In genomic region chr3:122619931-122620284, GRCm38 (mm10) we compare ENCODE assay signal across 8 mouse cellular contexts. TPM values are rescaled to one million over a fixed set of nuclear protein-coding genes. Genes with fewer than 3 reads are reported as not detected.
DNase-seq lines count a peak whose midpoint lies in the region; ATAC-seq and TF ChIP-seq lines count a peak whose summit lies in the region.

No protein-coding gene starts in this region.

- H3K4me2 ChIP-seq in heart, embryonic 12.5 days, result peak overlapping the region; percentile 86
- H3K4me2 ChIP-seq in limb, embryonic 15.5 days, result peak overlapping the region; percentile 90
- H3K4me2 ChIP-seq in stomach, embryonic 14.5 days (replicated peaks; ENCODE audit: low read depth, low read length), result peak overlapping the region; percentile 82

- in situ Hi-C loops in ES-E14 (cut with MboI; ENCODE audit: low sequenced_read_pairs in 2 of 2, unreplicated experiment in 2 of 2), result no loop called here

- no peaks in the 10 kb centered on the region for H3K36me3 ChIP-seq in heart, embryonic 12.5 days
- H3K36me3 ChIP-seq in ES-E14 (ENCODE audit: control insufficient read depth, insufficient read depth, low read length, poor library complexity, severe bottlenecking), result no peaks in the 10 kb centered on the region
- no peaks in the 10 kb centered on the region for H3K36me3 ChIP-seq in limb, embryonic 15.5 days
- H3K36me3 ChIP-seq in stomach, embryonic 14.5 days (ENCODE audit: control insufficient read depth, insufficient read depth, low read length), result no peaks in the 10 kb centered on the region

- H3K27ac ChIP-seq in heart, embryonic 12.5 days (ENCODE audit: poor library complexity, severe bottlenecking), result peak overlapping the region; percentile 93
- peak overlapping the region; percentile 75 for H3K27ac ChIP-seq in ES-E14 (ENCODE audit: insufficient read depth, low read depth, low read length, poor library complexity, severe bottlenecking)
- peak overlapping the region; percentile 98 for H3K27ac ChIP-seq in limb, embryonic 15.5 days
- peak overlapping the region; percentile 99 for H3K27ac ChIP-seq in stomach, embryonic 14.5 days (ENCODE audit: low read length)

- peaks cover 16% of the 10 kb centered on the region for H3K4me1 ChIP-seq in heart, embryonic 12.5 days (replicated peaks)
- H3K4me1 ChIP-seq in ES-E14 (ENCODE audit: control insufficient read depth in 2 of 2, insufficient read depth in 2 of 2, low read length in 2 of 2, poor library complexity in 1 of 2), result peaks cover 3 to 8% of the 10 kb centered on the region in 2 experiments; a peak in 2 of 4 replicates
- peaks cover 22% of the 10 kb centered on the region for H3K4me1 ChIP-seq in limb, embryonic 15.5 days
- peaks cover 11% of the 10 kb centered on the region for H3K4me1 ChIP-seq in stomach, embryonic 14.5 days (ENCODE audit: control insufficient read depth, insufficient read depth, low read length)

- DNase-seq in heart, postnatal 4 days, result no peak
- peak; percentile 29 for DNase-seq in ES-E14 (ENCODE audit: low read depth, low spot score)
- DNase-seq in forelimb bud, embryonic 11.5 days (ENCODE audit: low read depth, low spot score), result peak; percentile 63
- no peak for DNase-seq in frontal cortex, postnatal 10 days (ENCODE audit: low spot score in 2 of 2)
- no peak for DNase-seq in thymus, postnatal 25 days

- 0% methylated on average over 20 of the region's 20 CpGs for WGBS in heart, embryonic 12.5 days
- WGBS in limb, embryonic 15.5 days, result under 1% methylated on average over 20 of the region's 20 CpGs
- under 1% methylated on average over 20 of the region's 20 CpGs for WGBS in stomach, embryonic 14.5 days

- H3K27me3 ChIP-seq in heart, embryonic 12.5 days (replicated peaks), result no peaks in the 10 kb centered on the region
- no peaks in the 10 kb centered on the region for H3K27me3 ChIP-seq in limb, embryonic 15.5 days
- H3K27me3 ChIP-seq in stomach, embryonic 14.5 days (ENCODE audit: control insufficient read depth, insufficient read depth, low read length), result no peaks in the 10 kb centered on the region

- H3K4me3 ChIP-seq in heart, embryonic 12.5 days, result peak overlapping the region; percentile 89
- peak overlapping the region; percentile 80 to 81 for H3K4me3 ChIP-seq in ES-E14 (ENCODE audit: insufficient read depth in 1 of 2, low read depth in 1 of 2, low read length in 2 of 2, poor library complexity in 1 of 2, severe bottlenecking in 1 of 2)
- H3K4me3 ChIP-seq in limb, embryonic 15.5 days, result peak overlapping the region; percentile 92
- H3K4me3 ChIP-seq in stomach, embryonic 14.5 days (ENCODE audit: low read depth, low read length), result peak overlapping the region; percentile 95

- no peaks in the 10 kb centered on the region for H3K9me3 ChIP-seq in heart, embryonic 12.5 days (replicated peaks)
- H3K9me3 ChIP-seq in ES-E14 (ENCODE audit: control insufficient read depth, insufficient read depth, low read depth, low read length), result no peaks in the 10 kb centered on the region
- no peaks in the 10 kb centered on the region for H3K9me3 ChIP-seq in limb, embryonic 15.5 days
- H3K9me3 ChIP-seq in stomach, embryonic 14.5 days (ENCODE audit: control insufficient read depth, low read depth, low read length), result no peaks in the 10 kb centered on the region

- peak; percentile 60 for ATAC-seq in heart, embryonic 12.5 days (ENCODE audit: insufficient number of reproducible peaks, low FRiP score)
- peak; percentile 62 for ATAC-seq in limb, embryonic 15.5 days (ENCODE audit: insufficient number of reproducible peaks, low FRiP score, low TSS enrichment, low read depth)
- ATAC-seq in stomach, embryonic 14.5 days (ENCODE audit: insufficient number of reproducible peaks, insufficient read depth, low FRiP score, low read depth), result peak; percentile 53; the same call in 1 of the 2 replicates

- peak overlapping the region; percentile 96 for H3K9ac ChIP-seq in heart, embryonic 12.5 days
- H3K9ac ChIP-seq in ES-E14 (ENCODE audit: insufficient read depth, low read depth, low read length, poor library complexity, severe bottlenecking), result peak overlapping the region; percentile 92
- H3K9ac ChIP-seq in limb, embryonic 15.5 days, result peak overlapping the region; percentile 92
- H3K9ac ChIP-seq in stomach, embryonic 14.5 days (replicated peaks; ENCODE audit: low read depth, low read length), result peak overlapping the region; percentile 99

TF ChIP-seq in ES-E14, 5 proteins besides CTCF, POLR2A, EP300 and RAD21:
- TF ChIP-seq HCFC1 (IDR thresholded peaks at IDR 0.05; ENCODE audit: borderline replicate concordance, insufficient read depth, low read length) (no peak), ZNF384 (IDR thresholded peaks at IDR 0.05; ENCODE audit: low read depth, low read length) (peak; percentile 62; the same call in 1 of the 2 replicates)
TF ChIP-seq in ES-E14: peak in this region for 1.

RNA-seq across cellular contexts. Expression of gene Fnbp1l, which starts 0.4 kb away (rescaled TPM):
- 33.8 and 34.3 TPM in 2 replicates for polyA plus RNA-seq in heart, embryonic 12.5 days (2016; fragmentation: Nextera tagmentation; extraction: Ambion mirVana)
- 10 to 100 TPM; 63.6 to 64.1 TPM for total RNA-seq in heart, postnatal 4 days (2021)
- total RNA-seq in ES-E14 (2012; rRNA removed), result 21.2 and 25.5 TPM in 2 replicates
- polyA plus RNA-seq in limb, embryonic 15.5 days (2015; fragmentation: Nextera tagmentation; extraction: Ambion mirVana), result 42.7 and 48.9 TPM in 2 replicates
- 79.6 and 84.7 TPM in 2 replicates for polyA plus RNA-seq in stomach, embryonic 14.5 days (2014; fragmentation: Nextera tagmentation; extraction: Ambion mirVana)

Comparison
In these comparisons a context has a peak if more than half of its experiments do, and no peak if none do; other contexts are left out.
1. DNase-seq: peak in ES-E14 (single experiment) and forelimb bud, embryonic 11.5 days (single experiment); none in heart, postnatal 4 days (single experiment), frontal cortex, postnatal 10 days (0 of 2) and thymus, postnatal 25 days (single experiment).
2. Peak in every context shown above with its lines, with median percentiles within 50 percentile points of each other: ATAC-seq, H3K27ac ChIP-seq, H3K4me2 ChIP-seq, H3K4me3 ChIP-seq and H3K9ac ChIP-seq.